Mouse (Mus musculus) heart, adult 2 months (tissue): ENCODE results near the gene Cd27.
A peak's percentile ranks its signal among the peaks of the same experiment; 100 is the strongest.

Experiments
- CTCF ChIP-seq: fragments of 200-600 bp; IDR thresholded peaks from 2 replicates; pipeline ENCODE4 v1.8.1; 2022; ENCODE audit warnings: antibody characterized with exemption, mild to moderate bottlenecking, moderate library complexity
- POLR2A ChIP-seq: fragments of 200-500 bp; IDR thresholded peaks from 2 replicates; pipeline ENCODE4 v1.6.1; 2011; ENCODE audit warnings: mild to moderate bottlenecking, low read depth, low read length, control low read depth; ENCODE audit not compliant: insufficient read depth

GRCm38 (mm10) chr6:125210436-125210835 is 26.4 kb downstream of the Cd27 start:
- TF ChIP-seq POLR2A (no peak), CTCF (peak; percentile 28)
